Mouse (Mus musculus): ENCODE measurements around the gene Azi2. TPM values are rescaled to one million over a fixed set of nuclear protein-coding genes. Genes with fewer than 3 reads are reported as not detected.
A peak's percentile ranks its signal among the peaks of the same experiment; 100 is the strongest.

The Azi2 gene
- polyA plus RNA-seq, 1 experiment from 2014 or later: 75.4 TPM

GRCm38 (mm10) chr9:118031694-118032093 lies 8.6 kb upstream of the Azi2 start:
- Histone ChIP-seq H3K9ac (ENCODE audit: low read length) (no peak overlapping the region), H3K27me3 (ENCODE audit: control insufficient read depth, insufficient read depth, low read depth, low read length) (no peaks in the 10 kb centered on the region), H3K4me2 (ENCODE audit: low read depth, low read length) (no peak overlapping the region), H3K27ac (ENCODE audit: low read length) (no peak overlapping the region), H3K9me3 (ENCODE audit: control insufficient read depth, low read length) (no peaks in the 10 kb centered on the region), H3K4me1 (replicated peaks; ENCODE audit: control insufficient read depth, insufficient read depth, low read length) (no peaks in the 10 kb centered on the region), H3K4me3 (ENCODE audit: low read length) (no peak overlapping the region), H3K36me3 (ENCODE audit: control insufficient read depth, insufficient read depth, low read length) (no peaks in the 10 kb centered on the region)
- ATAC-seq (ENCODE audit: low read depth): peak; percentile 59
- 33% methylated on average over 2 of the region's 2 CpGs for WGBS

GRCm38 (mm10) chr9:118034990-118035389 lies 5.3 kb upstream of the Azi2 start:
- no peak for ATAC-seq (ENCODE audit: low read depth)
- Histone ChIP-seq H3K27ac (ENCODE audit: low read length) (no peak overlapping the region), H3K27me3 (ENCODE audit: control insufficient read depth, insufficient read depth, low read depth, low read length) (no peaks in the 10 kb centered on the region), H3K4me2 (ENCODE audit: low read depth, low read length) (no peak overlapping the region), H3K9ac (ENCODE audit: low read length) (no peak overlapping the region), H3K9me3 (ENCODE audit: control insufficient read depth, low read length) (no peaks in the 10 kb centered on the region), H3K4me1 (replicated peaks; ENCODE audit: control insufficient read depth, insufficient read depth, low read length) (no peaks in the 10 kb centered on the region), H3K4me3 (ENCODE audit: low read length) (no peak overlapping the region), H3K36me3 (ENCODE audit: control insufficient read depth, insufficient read depth, low read length) (no peaks in the 10 kb centered on the region)
- 78% methylated on average over 3 of the region's 3 CpGs for WGBS

GRCm38 (mm10) chr9:118041022-118041400 lies 712 bp downstream of the Azi2 start:
- H3K4me3 ChIP-seq (ENCODE audit: low read length): peak overlapping the region; percentile 65
- under 1% methylated on average over 21 of the region's 21 CpGs for WGBS
- H3K36me3 ChIP-seq (ENCODE audit: control insufficient read depth, insufficient read depth, low read length): no peaks in the 10 kb centered on the region
- peaks cover 10% of the 10 kb centered on the region for H3K4me1 ChIP-seq (replicated peaks; ENCODE audit: control insufficient read depth, insufficient read depth, low read length)
- no peaks in the 10 kb centered on the region for H3K9me3 ChIP-seq (ENCODE audit: control insufficient read depth, low read length)
- no peaks in the 10 kb centered on the region for H3K27me3 ChIP-seq (ENCODE audit: control insufficient read depth, insufficient read depth, low read depth, low read length)
- peak overlapping the region; percentile 89 for H3K27ac ChIP-seq (ENCODE audit: low read length)
- peak overlapping the region; percentile 78 for H3K9ac ChIP-seq (ENCODE audit: low read length)
- ATAC-seq (ENCODE audit: low read depth): no peak
- H3K4me2 ChIP-seq (ENCODE audit: low read depth, low read length): peak overlapping the region; percentile 63

GRCm38 (mm10) chr9:118041646-118042045 lies 1.3 kb downstream of the Azi2 start:
- ATAC-seq (ENCODE audit: low read depth): no peak
- WGBS: 15% methylated on average over 5 of the region's 5 CpGs
- H3K4me1 ChIP-seq (replicated peaks; ENCODE audit: control insufficient read depth, insufficient read depth, low read length): peaks cover 10% of the 10 kb centered on the region
- peak overlapping the region; percentile 63 for H3K4me2 ChIP-seq (ENCODE audit: low read depth, low read length)
- H3K9ac ChIP-seq (ENCODE audit: low read length): peak overlapping the region; percentile 78
- no peaks in the 10 kb centered on the region for H3K27me3 ChIP-seq (ENCODE audit: control insufficient read depth, insufficient read depth, low read depth, low read length)
- H3K4me3 ChIP-seq (ENCODE audit: low read length): peak overlapping the region; percentile 65
- no peak overlapping the region for H3K27ac ChIP-seq (ENCODE audit: low read length)
- H3K36me3 ChIP-seq (ENCODE audit: control insufficient read depth, insufficient read depth, low read length): no peaks in the 10 kb centered on the region
- H3K9me3 ChIP-seq (ENCODE audit: control insufficient read depth, low read length): no peaks in the 10 kb centered on the region

GRCm38 (mm10) chr9:118042738-118043137 lies 2.4 kb downstream of the Azi2 start:
- Histone ChIP-seq H3K9me3 (ENCODE audit: control insufficient read depth, low read length) (no peaks in the 10 kb centered on the region), H3K27ac (ENCODE audit: low read length) (no peak overlapping the region), H3K27me3 (ENCODE audit: control insufficient read depth, insufficient read depth, low read depth, low read length) (no peaks in the 10 kb centered on the region), H3K4me1 (replicated peaks; ENCODE audit: control insufficient read depth, insufficient read depth, low read length) (peaks cover 10% of the 10 kb centered on the region), H3K36me3 (ENCODE audit: control insufficient read depth, insufficient read depth, low read length) (no peaks in the 10 kb centered on the region; the same call in 1 of the 2 replicates), H3K9ac (ENCODE audit: low read length) (no peak overlapping the region), H3K4me2 (ENCODE audit: low read depth, low read length) (no peak overlapping the region), H3K4me3 (ENCODE audit: low read length) (no peak overlapping the region)
- WGBS: 79% methylated on average over 4 of the region's 4 CpGs
- ATAC-seq (ENCODE audit: low read depth): no peak

GRCm38 (mm10) chr9:118043581-118043980 lies 3.3 kb downstream of the Azi2 start:
- Histone ChIP-seq H3K4me1 (replicated peaks; ENCODE audit: control insufficient read depth, insufficient read depth, low read length) (peaks cover 10% of the 10 kb centered on the region), H3K9me3 (ENCODE audit: control insufficient read depth, low read length) (no peaks in the 10 kb centered on the region), H3K27me3 (ENCODE audit: control insufficient read depth, insufficient read depth, low read depth, low read length) (no peaks in the 10 kb centered on the region), H3K9ac (ENCODE audit: low read length) (no peak overlapping the region), H3K36me3 (ENCODE audit: control insufficient read depth, insufficient read depth, low read length) (peaks cover 4% of the 10 kb centered on the region; the same call in 1 of the 2 replicates), H3K27ac (ENCODE audit: low read length) (no peak overlapping the region), H3K4me3 (ENCODE audit: low read length) (no peak overlapping the region), H3K4me2 (ENCODE audit: low read depth, low read length) (no peak overlapping the region)
- no peak for ATAC-seq (ENCODE audit: low read depth)
- WGBS: 90% methylated on average over 3 of the region's 3 CpGs

- no peak for ATAC-seq (ENCODE audit: low read depth)
- 73% methylated on average over 1 of the region's 1 CpGs for WGBS
- no peak overlapping the region for H3K4me3 ChIP-seq (ENCODE audit: low read length)
Observed at GRCm38 (mm10) chr9:118045011-118045533, 4.8 kb downstream of the Azi2 start.

GRCm38 (mm10) chr9:118053286-118053685 lies 13.0 kb downstream of the Azi2 start:
- H3K27me3 ChIP-seq (ENCODE audit: control insufficient read depth, insufficient read depth, low read depth, low read length): no peaks in the 10 kb centered on the region
- ATAC-seq (ENCODE audit: low read depth): no peak
- no peak overlapping the region for H3K9ac ChIP-seq (ENCODE audit: low read length)
- no peak overlapping the region for H3K4me3 ChIP-seq (ENCODE audit: low read length)
- H3K4me2 ChIP-seq (ENCODE audit: low read depth, low read length): no peak overlapping the region
- H3K4me1 ChIP-seq (replicated peaks; ENCODE audit: control insufficient read depth, insufficient read depth, low read length): no peaks in the 10 kb centered on the region
- H3K36me3 ChIP-seq (ENCODE audit: control insufficient read depth, insufficient read depth, low read length): peaks cover 22% of the 10 kb centered on the region
- H3K9me3 ChIP-seq (ENCODE audit: control insufficient read depth, low read length): no peaks in the 10 kb centered on the region
- WGBS: 21% methylated on average over 1 of the region's 1 CpGs
- H3K27ac ChIP-seq (ENCODE audit: low read length): no peak overlapping the region

More at GRCm38 (mm10) chr9:118045011-118045533, 4.8 kb downstream of the Azi2 start:
- H3K9ac ChIP-seq (ENCODE audit: low read length): no peak overlapping the region
- H3K36me3 ChIP-seq (ENCODE audit: control insufficient read depth, insufficient read depth, low read length): peaks cover 6% of the 10 kb centered on the region
- no peak overlapping the region for H3K27ac ChIP-seq (ENCODE audit: low read length)
- H3K9me3 ChIP-seq (ENCODE audit: control insufficient read depth, low read length): no peaks in the 10 kb centered on the region
- H3K4me1 ChIP-seq (replicated peaks; ENCODE audit: control insufficient read depth, insufficient read depth, low read length): peaks cover 10% of the 10 kb centered on the region
- no peak overlapping the region for H3K4me2 ChIP-seq (ENCODE audit: low read depth, low read length)
- H3K27me3 ChIP-seq (ENCODE audit: control insufficient read depth, insufficient read depth, low read depth, low read length): no peaks in the 10 kb centered on the region

- Histone ChIP-seq H3K9me3 (ENCODE audit: control insufficient read depth, low read length) (no peaks in the 10 kb centered on the region), H3K36me3 (ENCODE audit: control insufficient read depth, insufficient read depth, low read length) (peaks cover 16% of the 10 kb centered on the region), H3K4me3 (ENCODE audit: low read length) (no peak overlapping the region), H3K27ac (ENCODE audit: low read length) (no peak overlapping the region), H3K27me3 (ENCODE audit: control insufficient read depth, insufficient read depth, low read depth, low read length) (no peaks in the 10 kb centered on the region), H3K4me2 (ENCODE audit: low read depth, low read length) (no peak overlapping the region), H3K4me1 (replicated peaks; ENCODE audit: control insufficient read depth, insufficient read depth, low read length) (no peaks in the 10 kb centered on the region), H3K9ac (ENCODE audit: low read length) (no peak overlapping the region)
- WGBS: 72% methylated on average over 3 of the region's 3 CpGs
- ATAC-seq (ENCODE audit: low read depth): no peak
Observed at GRCm38 (mm10) chr9:118059101-118059500, 18.8 kb downstream of the Azi2 start.

GRCm38 (mm10) chr9:118070442-118070841 lies 30.1 kb downstream of the Azi2 start:
- ATAC-seq (ENCODE audit: low read depth): no peak
- Histone ChIP-seq H3K9ac (ENCODE audit: low read length) (no peak overlapping the region), H3K27me3 (ENCODE audit: control insufficient read depth, insufficient read depth, low read depth, low read length) (no peaks in the 10 kb centered on the region), H3K4me1 (replicated peaks; ENCODE audit: control insufficient read depth, insufficient read depth, low read length) (no peaks in the 10 kb centered on the region), H3K4me2 (ENCODE audit: low read depth, low read length) (no peak overlapping the region), H3K36me3 (ENCODE audit: control insufficient read depth, insufficient read depth, low read length) (peaks cover 2% of the 10 kb centered on the region; the same call in 1 of the 2 replicates), H3K27ac (ENCODE audit: low read length) (no peak overlapping the region), H3K4me3 (ENCODE audit: low read length) (no peak overlapping the region), H3K9me3 (ENCODE audit: control insufficient read depth, low read length) (no peaks in the 10 kb centered on the region)
- 89% methylated on average over 6 of the region's 6 CpGs for WGBS

All from lung, embryonic 16.5 days (tissue).